Mouse (Mus musculus) forebrain, embryonic 13.5 days (tissue): Measurements from ENCODE around the gene Bcl6. TPM values are rescaled to one million over a fixed set of nuclear protein-coding genes. Genes with fewer than 3 reads are reported as not detected.

Experiments
- ATAC-seq: fragments of 200-750 bp; cut with Nextera tagmentation; 2 replicates; pipeline ENCODE4 v1.8.0; 2017
- H3K27ac ChIP-seq: fragments of 300-500 bp; sonication (generic); 2 replicates; pipeline ENCODE4 v1.5.1; 2015; ENCODE audit warnings: inconsistent platforms, mild to moderate bottlenecking, moderate library complexity
- H3K27me3 ChIP-seq: fragments of 300-500 bp; sonication (generic); 2 replicates; pipeline ENCODE4 v1.6.1; 2015; ENCODE audit warnings: mild to moderate bottlenecking, inconsistent platforms
- H3K36me3 ChIP-seq: fragments of 300-500 bp; sonication (generic); 2 replicates; pipeline ENCODE4 v1.6.1; 2015; ENCODE audit warnings: mild to moderate bottlenecking, inconsistent platforms; ENCODE audit not compliant: poor library complexity, severe bottlenecking
- H3K4me1 ChIP-seq: fragments of 300-500 bp; sonication (generic); 2 replicates; pipeline ENCODE4 v1.6.1; 2015; ENCODE audit warnings: inconsistent platforms
- H3K4me2 ChIP-seq: fragments of 300-500 bp; sonication (generic); 2 replicates; pipeline ENCODE4 v1.6.1; 2015; ENCODE audit warnings: inconsistent platforms, mild to moderate bottlenecking, moderate library complexity
- H3K4me3 ChIP-seq: fragments of 300-500 bp; sonication (generic); 2 replicates; pipeline ENCODE4 v1.5.1; 2015; ENCODE audit warnings: mild to moderate bottlenecking, inconsistent platforms
- H3K9ac ChIP-seq: fragments of 300-500 bp; sonication (generic); 2 replicates; pipeline ENCODE4 v1.6.1; 2015; ENCODE audit warnings: mild to moderate bottlenecking, inconsistent platforms
- H3K9me3 ChIP-seq: fragments of 300-500 bp; sonication (generic); replicated peaks from 2 replicates; pipeline ENCODE4 v1.6.1; 2016; ENCODE audit warnings: inconsistent platforms
- WGBS: fragments of 180-500 bp; shearing (Covaris S2); methylation state at CpG from one replicate; pipeline ENCODE4 v1.1.7; 2015; 5-methylcytosine and 5-hydroxymethylcytosine counted together
- polyA plus RNA-seq: library from polyadenylated mRNA; unstranded; fragments of >200 nt; fragmentation: Nextera tagmentation; extraction: Ambion mirVana; gene quantifications from 2 replicates; pipeline ENCODE4 v1.2.1, GENCODE M21; 2015

Bcl6 gene
- polyA plus RNA-seq, 1 experiment from 2014 or later: 0.84 TPM

DNA sequence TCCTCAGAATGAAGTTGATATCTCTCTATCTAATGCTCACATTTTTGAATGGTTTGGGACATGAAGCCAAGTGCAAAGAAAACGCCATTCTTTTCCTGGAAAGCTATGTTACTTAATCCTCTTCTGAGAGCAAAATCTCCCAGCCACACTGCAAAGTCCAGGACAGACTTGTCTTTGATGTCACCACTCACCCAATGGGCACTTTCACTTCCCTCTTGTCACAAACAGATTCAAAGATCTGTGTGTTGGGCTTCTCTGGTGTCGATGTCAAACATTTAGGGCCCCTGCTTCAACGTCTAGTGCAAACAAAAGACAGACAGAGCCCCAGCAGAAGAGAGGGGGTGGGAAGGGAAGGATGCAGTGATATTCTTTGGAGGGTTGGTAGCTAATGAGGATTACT is 23.4 kb upstream of the Bcl6 start:
- H3K27me3 ChIP-seq: no peaks in the 10 kb centered on the region
- WGBS: 54% methylated on average over 3 of the region's 3 CpGs
- no peak for ATAC-seq

DNA sequence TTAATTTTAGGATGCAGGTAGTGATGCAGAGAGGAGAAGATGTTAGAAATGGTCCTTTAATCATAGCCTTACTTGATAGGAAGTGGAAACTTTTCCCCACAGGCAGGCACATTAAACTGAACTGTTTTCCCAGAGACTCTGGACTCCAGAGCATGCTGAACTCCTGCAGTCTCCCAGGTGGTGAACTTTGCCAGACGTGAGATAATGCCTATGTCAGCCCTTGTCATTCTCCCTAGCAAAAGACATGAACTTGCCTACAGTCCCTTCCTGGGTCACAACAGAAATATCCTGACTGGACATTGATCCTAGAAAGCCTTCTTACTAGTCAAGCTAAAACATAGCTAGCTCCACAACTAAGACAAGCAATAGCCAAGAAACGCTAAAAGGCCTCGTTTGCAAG is 22.7 kb upstream of the Bcl6 start:
- H3K9ac ChIP-seq: no peak overlapping the region
- no peak for ATAC-seq

More for the DNA sequence above, 23.4 kb upstream of the Bcl6 start:
- no peak overlapping the region for H3K9ac ChIP-seq
- no peak overlapping the region for H3K4me3 ChIP-seq
- no peaks in the 10 kb centered on the region for H3K4me1 ChIP-seq
- no peaks in the 10 kb centered on the region for H3K36me3 ChIP-seq
- no peaks in the 10 kb centered on the region for H3K9me3 ChIP-seq
- H3K27ac ChIP-seq: no peak overlapping the region
- H3K4me2 ChIP-seq: no peak overlapping the region

DNA sequence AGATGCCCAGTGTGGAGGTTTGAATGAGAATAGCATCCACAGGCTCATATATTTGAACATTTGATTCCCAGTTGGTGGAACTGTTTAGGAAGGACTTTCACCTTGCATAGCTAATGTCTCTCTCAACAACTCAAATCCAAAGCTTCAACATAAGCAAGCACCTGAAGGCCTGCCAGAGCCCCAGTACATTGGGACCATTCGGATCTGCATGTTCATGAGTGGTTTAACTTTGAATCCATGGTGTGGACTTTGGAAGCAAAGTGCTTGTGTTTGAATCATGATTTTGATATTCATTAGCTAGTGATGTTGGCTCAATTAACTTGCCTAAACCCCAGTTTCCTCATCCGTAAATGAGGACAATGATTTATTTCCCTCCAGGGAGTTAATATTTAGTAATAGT is 21.2 kb upstream of the Bcl6 start:
- 99% methylated on average over 2 of the region's 2 CpGs for WGBS
- Histone ChIP-seq H3K9ac (no peak overlapping the region), H3K27ac (no peak overlapping the region), H3K36me3 (no peaks in the 10 kb centered on the region), H3K4me3 (no peak overlapping the region), H3K9me3 (no peaks in the 10 kb centered on the region), H3K4me2 (no peak overlapping the region), H3K4me1 (no peaks in the 10 kb centered on the region), H3K27me3 (no peaks in the 10 kb centered on the region)
- no peak for ATAC-seq

More for the DNA sequence above, 22.7 kb upstream of the Bcl6 start:
- H3K36me3 ChIP-seq: no peaks in the 10 kb centered on the region
- H3K4me2 ChIP-seq: no peak overlapping the region
- 73% methylated on average over 3 of the region's 3 CpGs for WGBS
- H3K4me1 ChIP-seq: no peaks in the 10 kb centered on the region
- no peaks in the 10 kb centered on the region for H3K9me3 ChIP-seq
- H3K4me3 ChIP-seq: no peak overlapping the region
- no peaks in the 10 kb centered on the region for H3K27me3 ChIP-seq
- H3K27ac ChIP-seq: no peak overlapping the region

DNA sequence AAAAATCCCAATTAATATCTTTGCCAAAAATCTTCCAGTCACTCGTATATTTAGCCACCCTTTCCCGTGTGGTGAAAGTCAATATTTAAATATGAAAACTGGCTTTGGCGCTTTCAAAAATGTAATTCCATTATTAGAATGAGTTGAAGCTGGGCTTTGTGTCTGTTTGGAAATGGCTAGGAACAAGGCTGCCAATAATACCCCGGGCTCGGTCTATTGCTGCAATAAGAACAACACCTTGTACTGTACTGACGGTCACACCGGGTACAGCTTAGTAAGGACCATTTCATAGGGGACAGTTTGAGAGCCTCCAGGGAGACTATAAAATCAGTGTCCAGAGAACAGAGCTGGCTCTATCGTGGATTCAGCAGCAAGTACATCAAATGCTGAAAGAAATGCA is 17.3 kb upstream of the Bcl6 start:
- Histone ChIP-seq H3K36me3 (no peaks in the 10 kb centered on the region), H3K4me3 (no peak overlapping the region), H3K9me3 (no peaks in the 10 kb centered on the region), H3K9ac (no peak overlapping the region), H3K27me3 (no peaks in the 10 kb centered on the region), H3K4me2 (no peak overlapping the region), H3K27ac (no peak overlapping the region), H3K4me1 (no peaks in the 10 kb centered on the region)
- ATAC-seq: no peak
- WGBS: 88% methylated on average over 8 of the region's 8 CpGs

DNA sequence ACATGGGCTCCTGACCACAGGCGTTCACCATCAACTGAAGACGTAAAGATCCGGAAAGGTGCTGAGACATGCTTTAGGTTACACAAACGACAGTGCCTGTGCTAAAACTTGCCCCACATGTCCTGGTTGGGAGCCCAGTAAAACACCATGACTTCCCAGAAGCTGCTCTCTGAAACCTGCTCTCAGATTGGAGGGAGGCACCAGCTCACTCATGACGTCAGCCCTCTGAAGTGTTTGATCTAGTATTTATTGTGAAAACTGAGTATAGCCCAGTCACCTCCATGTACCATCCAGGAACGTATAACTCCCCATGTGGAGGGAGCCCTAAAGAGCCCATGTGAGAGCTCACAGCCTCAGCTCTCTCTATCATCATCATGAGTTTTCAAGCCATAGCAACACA is 9.3 kb upstream of the Bcl6 start:
- H3K9me3 ChIP-seq: no peaks in the 10 kb centered on the region
- H3K27me3 ChIP-seq: no peaks in the 10 kb centered on the region
- no peak overlapping the region for H3K4me3 ChIP-seq
- H3K9ac ChIP-seq: no peak overlapping the region
- no peaks in the 10 kb centered on the region for H3K4me1 ChIP-seq
- 88% methylated on average over 6 of the region's 6 CpGs for WGBS
- H3K36me3 ChIP-seq: no peaks in the 10 kb centered on the region; the same call in 1 of the 2 replicates
- no peak for ATAC-seq
- H3K27ac ChIP-seq: no peak overlapping the region
- no peak overlapping the region for H3K4me2 ChIP-seq

DNA sequence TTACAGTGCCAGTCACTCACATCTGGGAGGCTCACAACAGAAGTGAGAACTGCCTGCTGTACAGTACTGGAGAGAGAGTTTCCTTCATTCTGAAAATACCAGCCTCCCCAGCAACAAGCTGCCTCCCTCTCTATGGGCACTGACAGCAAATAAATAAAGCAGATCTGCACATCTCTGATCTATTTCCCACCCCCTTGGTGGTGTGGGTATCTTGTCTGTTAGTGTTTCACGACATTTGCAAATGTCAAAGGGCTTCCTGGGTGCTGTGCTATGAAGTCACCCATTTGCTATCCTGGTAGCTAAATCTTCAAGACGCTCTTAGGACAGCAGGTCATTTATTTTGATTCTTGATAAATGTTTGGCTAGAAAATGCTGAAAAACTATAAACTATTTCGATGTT is 8.6 kb upstream of the Bcl6 start:
- Histone ChIP-seq H3K4me2 (no peak overlapping the region), H3K4me1 (no peaks in the 10 kb centered on the region), H3K27ac (no peak overlapping the region), H3K9me3 (no peaks in the 10 kb centered on the region), H3K4me3 (no peak overlapping the region), H3K9ac (no peak overlapping the region), H3K36me3 (no peaks in the 10 kb centered on the region; the same call in 1 of the 2 replicates), H3K27me3 (no peaks in the 10 kb centered on the region)
- 88% methylated on average over 3 of the region's 3 CpGs for WGBS
- ATAC-seq: no peak

DNA sequence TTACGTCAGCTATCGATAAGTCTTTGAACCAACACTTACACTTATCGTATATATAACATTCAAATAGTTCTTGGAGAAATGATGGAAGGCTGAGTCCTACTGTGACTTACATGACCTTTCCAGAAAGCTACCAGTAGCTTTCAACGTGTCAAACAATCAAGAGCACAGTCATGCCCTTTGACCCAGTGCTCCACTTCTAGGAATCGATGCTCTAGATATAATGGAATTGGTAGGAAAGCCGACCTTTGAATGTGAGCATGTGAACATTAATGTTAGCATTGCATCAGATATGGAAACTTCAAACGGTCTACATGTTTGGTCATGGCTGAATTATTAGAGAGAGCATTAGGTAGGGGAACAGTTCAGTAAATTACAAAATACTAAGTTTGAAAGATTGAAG is 7.7 kb upstream of the Bcl6 start:
- no peak overlapping the region for H3K4me3 ChIP-seq
- no peaks in the 10 kb centered on the region for H3K27me3 ChIP-seq
- H3K27ac ChIP-seq: no peak overlapping the region
- no peaks in the 10 kb centered on the region; the same call in 1 of the 2 replicates for H3K36me3 ChIP-seq
- peaks cover 4% of the 10 kb centered on the region; the same call in 1 of the 2 replicates for H3K4me1 ChIP-seq
- no peak overlapping the region for H3K9ac ChIP-seq
- no peak for ATAC-seq
- H3K9me3 ChIP-seq: no peaks in the 10 kb centered on the region
- WGBS: 92% methylated on average over 7 of the region's 7 CpGs
- H3K4me2 ChIP-seq: no peak overlapping the region

DNA sequence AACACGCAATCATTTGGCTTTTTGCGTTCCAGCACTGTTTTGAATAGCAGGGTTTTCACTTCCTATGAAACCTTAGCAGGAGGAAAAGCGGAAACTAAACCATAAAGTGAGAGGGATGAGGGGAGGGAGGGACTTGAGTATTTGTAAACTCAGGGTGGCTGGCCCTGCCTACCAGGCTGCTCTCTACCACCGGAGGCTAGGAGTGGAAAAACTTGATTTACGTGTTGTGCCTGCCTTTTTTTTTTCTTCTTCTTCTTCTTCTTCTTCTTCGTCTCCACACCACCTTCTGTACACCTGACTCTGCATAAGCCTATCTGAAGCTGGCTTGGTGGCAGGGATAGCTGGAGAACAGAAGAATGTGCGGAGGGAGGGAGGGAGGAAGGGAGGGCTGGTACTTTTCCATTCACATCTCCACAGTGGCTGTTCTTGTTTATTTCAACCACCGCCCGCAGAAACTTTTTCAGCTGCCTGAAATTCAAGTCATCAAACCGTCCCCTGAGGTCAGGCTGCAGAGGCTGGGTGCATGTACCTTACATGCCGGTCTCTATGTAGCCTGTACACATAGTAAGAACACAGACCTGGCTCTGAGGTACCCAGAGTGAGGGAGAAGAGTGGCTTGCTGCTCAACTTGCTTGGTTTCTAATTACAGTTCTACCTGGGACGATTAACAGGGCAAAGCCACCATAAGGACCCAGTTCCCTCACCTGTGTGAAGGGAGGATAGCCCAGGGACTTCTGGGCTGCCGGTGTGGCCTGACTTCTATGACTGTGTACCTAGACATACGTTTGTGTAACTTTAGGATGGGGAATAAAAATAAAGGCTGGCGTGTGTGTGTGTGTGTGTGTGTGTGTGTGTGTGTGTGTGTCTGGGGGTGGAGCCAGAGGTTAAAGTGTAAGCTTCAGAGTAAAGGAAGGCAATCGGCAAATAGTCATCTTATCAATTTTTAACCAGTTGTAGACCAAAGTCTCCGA is 5.0 kb upstream of the Bcl6 start:
- WGBS: 68% methylated on average over 17 of the region's 17 CpGs
- no peaks in the 10 kb centered on the region for H3K27me3 ChIP-seq
- H3K4me2 ChIP-seq: no peak overlapping the region
- ATAC-seq: no peak
- no peaks in the 10 kb centered on the region; the same call in 1 of the 2 replicates for H3K36me3 ChIP-seq
- peaks cover 21% of the 10 kb centered on the region for H3K4me1 ChIP-seq
- no peaks in the 10 kb centered on the region for H3K9me3 ChIP-seq
- H3K9ac ChIP-seq: no peak overlapping the region
- no peak overlapping the region for H3K4me3 ChIP-seq
- H3K27ac ChIP-seq: no peak overlapping the region

DNA sequence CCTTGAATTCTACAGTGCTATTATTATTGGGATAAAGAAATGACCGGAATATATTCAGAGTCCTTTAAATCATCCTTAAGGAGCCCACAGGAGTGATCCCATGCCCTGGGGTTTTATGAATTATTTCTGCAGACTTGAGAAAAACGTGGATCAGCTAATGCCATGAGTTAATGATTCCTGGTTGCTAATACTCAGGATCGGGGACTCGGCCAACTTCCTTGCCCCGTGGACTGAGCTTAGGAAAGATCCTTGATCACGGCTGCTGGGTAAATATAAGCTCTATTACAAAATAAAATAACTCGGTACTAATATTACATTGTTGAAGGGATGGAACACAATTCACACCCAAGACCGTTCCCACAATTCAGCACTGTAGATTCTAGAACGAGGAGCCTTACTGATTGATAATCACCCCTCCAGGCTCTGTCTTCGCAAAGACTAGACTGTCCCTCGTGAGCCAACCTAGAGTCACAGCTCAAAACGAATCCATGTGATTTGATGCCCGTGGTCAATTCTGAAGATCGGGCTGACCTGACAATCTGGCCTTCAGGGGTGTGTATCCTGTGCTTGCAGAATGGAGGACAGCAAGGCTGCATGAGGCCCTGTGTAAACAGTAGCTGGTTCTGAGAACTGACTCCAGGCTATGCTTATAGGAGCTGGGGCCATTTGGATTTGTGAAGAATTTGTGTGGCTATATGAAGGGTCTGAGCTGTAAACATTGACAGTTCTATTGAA is 3.4 kb upstream of the Bcl6 start:
- WGBS: 89% methylated on average over 14 of the region's 14 CpGs
- Histone ChIP-seq H3K27ac (no peak overlapping the region), H3K9me3 (no peaks in the 10 kb centered on the region), H3K27me3 (peaks cover under 1% of the 10 kb centered on the region), H3K4me1 (peaks cover 22% of the 10 kb centered on the region), H3K4me3 (no peak overlapping the region), H3K4me2 (no peak overlapping the region; the same call in 1 of the 2 replicates), H3K9ac (no peak overlapping the region), H3K36me3 (no peaks in the 10 kb centered on the region)
- ATAC-seq: no peak

DNA sequence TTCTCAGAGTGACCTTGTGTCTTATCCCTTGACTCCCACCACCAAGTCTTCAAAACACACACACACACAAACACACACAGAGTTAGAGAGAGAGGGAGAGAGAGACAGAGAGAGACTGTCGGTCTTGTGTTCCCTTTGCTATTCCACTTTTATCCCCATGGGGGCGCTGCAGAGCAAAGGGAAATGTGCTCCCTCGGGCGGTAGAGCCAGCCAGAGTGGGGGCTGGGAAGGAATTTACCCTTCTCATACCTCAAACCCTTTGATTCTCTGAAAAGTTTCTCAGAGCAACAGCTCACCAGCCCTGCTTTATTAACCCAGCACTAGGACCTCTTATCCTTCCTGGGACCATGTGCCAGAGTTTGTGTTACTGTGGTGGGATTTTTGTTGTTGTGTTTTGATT is 2.5 kb upstream of the Bcl6 start:
- Histone ChIP-seq H3K27me3 (peaks cover 8% of the 10 kb centered on the region), H3K4me2 (peak overlapping the region; percentile 88; the same call in 1 of the 2 replicates), H3K4me1 (peaks cover 31% of the 10 kb centered on the region), H3K9ac (no peak overlapping the region), H3K4me3 (no peak overlapping the region), H3K27ac (no peak overlapping the region), H3K36me3 (no peaks in the 10 kb centered on the region), H3K9me3 (no peaks in the 10 kb centered on the region)
- under 1% methylated on average over 4 of the region's 4 CpGs for WGBS
- ATAC-seq: no peak

DNA sequence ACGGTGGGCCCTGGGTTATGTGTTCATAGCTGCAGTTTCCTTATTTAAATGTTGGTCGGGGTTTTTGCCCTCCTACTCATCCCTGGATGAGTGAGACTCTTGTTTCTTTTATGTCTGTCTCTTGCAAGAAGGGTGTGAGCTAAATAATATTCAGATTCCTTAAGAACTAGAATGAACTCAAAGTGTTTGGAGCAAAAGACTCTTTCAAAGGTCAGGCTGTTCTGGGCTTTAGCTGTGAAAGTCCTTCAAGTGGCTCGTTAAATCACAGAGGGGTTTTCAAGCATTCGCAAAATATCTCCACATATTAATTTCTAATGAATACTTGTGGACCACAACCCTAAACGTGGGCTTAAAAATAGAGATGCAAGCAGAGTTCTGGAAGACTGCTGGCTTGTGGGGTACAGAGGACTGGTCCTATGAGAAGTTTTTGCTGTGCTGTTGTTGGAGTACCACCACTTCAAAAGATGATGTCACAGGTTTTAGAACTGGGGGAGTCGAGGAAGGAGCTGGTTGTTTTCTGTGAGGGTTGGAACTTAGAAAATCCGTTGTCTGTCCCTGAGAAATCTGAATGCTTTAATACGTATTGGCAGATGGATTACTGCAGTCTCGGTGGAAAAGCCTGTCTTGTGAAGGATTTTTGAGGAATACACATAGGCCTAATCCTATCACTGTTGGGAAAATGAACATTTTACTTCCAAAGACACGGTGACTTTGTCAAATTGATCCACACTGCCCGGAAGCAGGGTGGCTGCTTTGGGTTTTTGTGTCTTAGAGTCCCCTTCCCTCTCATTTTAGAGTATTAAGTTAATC is 1.7 kb upstream of the Bcl6 start:
- Histone ChIP-seq H3K4me1 (peaks cover 37% of the 10 kb centered on the region), H3K4me3 (peak overlapping the region; percentile 74), H3K27ac (peak overlapping the region; percentile 98), H3K4me2 (peak overlapping the region; percentile 88), H3K9me3 (no peaks in the 10 kb centered on the region), H3K36me3 (no peaks in the 10 kb centered on the region), H3K27me3 (peaks cover 15% of the 10 kb centered on the region), H3K9ac (peak overlapping the region; percentile 91)
- no peak for ATAC-seq
- WGBS: 24% methylated on average over 11 of the region's 11 CpGs
